Mouse (Mus musculus): ENCODE results near the gene 4930415O20Rik. TPM values are rescaled to one million over a fixed set of nuclear protein-coding genes. Genes with fewer than 3 reads are reported as not detected.

4930415O20Rik gene
- polyA plus RNA-seq (2015; fragmentation: Nextera tagmentation; extraction: Ambion mirVana), result 0.67 TPM in 1 of 2 replicates, not detected in the other

- no peak for ATAC-seq
- Histone ChIP-seq H3K36me3 (no peaks in the 10 kb centered on the region), H3K4me1 (replicated peaks) (peaks cover 15% of the 10 kb centered on the region), H3K9me3 (no peaks in the 10 kb centered on the region), H3K4me3 (replicated peaks) (no peak within 1 kb of the TSS), H3K4me2 (replicated peaks) (no peak within 1 kb of the TSS), H3K27ac (no peak within 1 kb of the TSS), H3K9ac (replicated peaks) (no peak within 1 kb of the TSS), H3K27me3 (no peaks in the 10 kb centered on the region)
- WGBS, result 86% methylated on average over 10 of the region's 10 CpGs
Observed at GRCm38 (mm10) chr15:98570873-98571538, at the start of gene 4930415O20Rik, which contains the start of gene Ccnt1. Gene 4930415O20Rik, plus strand, starts transcription at chr15:98571004. Gene Ccnt1, minus strand, starts transcription at chr15:98570923.

- Histone ChIP-seq H3K4me1 (replicated peaks) (0 out of 2 replicates have a peak, but pooled peaks cover 3% of the 10 kb centered on the region), H3K4me2 (replicated peaks) (no peak overlapping the region), H3K36me3 (peaks cover 78% of the 10 kb centered on the region), H3K9me3 (no peaks in the 10 kb centered on the region), H3K27me3 (no peaks in the 10 kb centered on the region), H3K27ac (no peak overlapping the region), H3K9ac (replicated peaks) (no peak overlapping the region), H3K4me3 (replicated peaks) (no peak overlapping the region)
- 95% methylated on average over 3 of the region's 3 CpGs for WGBS
- no peak for ATAC-seq
Observed at GRCm38 (mm10) chr15:98521245-98521644, 49.6 kb upstream of the 4930415O20Rik start.

GRCm38 (mm10) chr15:98526057-98526456 is 44.7 kb upstream of the 4930415O20Rik start:
- Histone ChIP-seq H3K4me3 (replicated peaks) (no peak overlapping the region), H3K36me3 (peaks cover 89% of the 10 kb centered on the region), H3K4me1 (replicated peaks) (peaks cover 6% of the 10 kb centered on the region), H3K27ac (no peak overlapping the region), H3K27me3 (no peaks in the 10 kb centered on the region), H3K4me2 (replicated peaks) (no peak overlapping the region), H3K9ac (replicated peaks) (no peak overlapping the region), H3K9me3 (no peaks in the 10 kb centered on the region)
- WGBS, result 77% methylated on average over 5 of the region's 5 CpGs
- ATAC-seq, result no peak

GRCm38 (mm10) chr15:98527056-98527771 is 43.6 kb upstream of the 4930415O20Rik start:
- Histone ChIP-seq H3K27ac (no peak overlapping the region), H3K27me3 (no peaks in the 10 kb centered on the region), H3K9ac (replicated peaks) (no peak overlapping the region), H3K4me1 (replicated peaks) (peaks cover 15% of the 10 kb centered on the region), H3K4me3 (replicated peaks) (no peak overlapping the region), H3K4me2 (replicated peaks) (no peak overlapping the region), H3K9me3 (no peaks in the 10 kb centered on the region), H3K36me3 (peaks cover 86% of the 10 kb centered on the region)
- ATAC-seq, result no peak
- 97% methylated on average over 5 of the region's 5 CpGs for WGBS

- H3K36me3 ChIP-seq, result peaks cover 77% of the 10 kb centered on the region
- H3K4me3 ChIP-seq (replicated peaks), result no peak overlapping the region
- ATAC-seq, result no peak
- no peaks in the 10 kb centered on the region for H3K9me3 ChIP-seq
- H3K27me3 ChIP-seq, result no peaks in the 10 kb centered on the region
- H3K9ac ChIP-seq (replicated peaks), result no peak overlapping the region
- no peak overlapping the region for H3K27ac ChIP-seq
- H3K4me2 ChIP-seq (replicated peaks), result no peak overlapping the region
- H3K4me1 ChIP-seq (replicated peaks), result peaks cover 22% of the 10 kb centered on the region
- 90% methylated on average over 5 of the region's 5 CpGs for WGBS
Observed at GRCm38 (mm10) chr15:98528066-98528563, 42.7 kb upstream of the 4930415O20Rik start.

GRCm38 (mm10) chr15:98532281-98532680 is 38.5 kb upstream of the 4930415O20Rik start:
- 42% methylated on average over 5 of the region's 5 CpGs for WGBS
- no peak for ATAC-seq

GRCm38 (mm10) chr15:98533035-98533531 is 37.7 kb upstream of the 4930415O20Rik start:
- H3K27me3 ChIP-seq, result no peaks in the 10 kb centered on the region
- peaks cover 22% of the 10 kb centered on the region for H3K4me1 ChIP-seq (replicated peaks)
- ATAC-seq, result no peak
- H3K36me3 ChIP-seq, result peaks cover 33% of the 10 kb centered on the region
- under 1% methylated on average over 18 of the region's 18 CpGs for WGBS
- peak overlapping the region; percentile 92 for H3K9ac ChIP-seq (replicated peaks)
- peak overlapping the region; percentile 86 for H3K4me3 ChIP-seq (replicated peaks)
- H3K27ac ChIP-seq, result peak overlapping the region; percentile 99; the same call in 1 of the 2 replicates
- H3K4me2 ChIP-seq (replicated peaks), result peak overlapping the region; percentile 88
- no peaks in the 10 kb centered on the region for H3K9me3 ChIP-seq

More at GRCm38 (mm10) chr15:98532281-98532680, 38.5 kb upstream of the 4930415O20Rik start:
- H3K4me2 ChIP-seq (replicated peaks), result peak overlapping the region; percentile 88
- H3K27me3 ChIP-seq, result no peaks in the 10 kb centered on the region
- peak overlapping the region; percentile 86 for H3K4me3 ChIP-seq (replicated peaks)
- no peaks in the 10 kb centered on the region for H3K9me3 ChIP-seq
- H3K4me1 ChIP-seq (replicated peaks), result peaks cover 22% of the 10 kb centered on the region
- no peak overlapping the region for H3K27ac ChIP-seq
- peak overlapping the region; percentile 92 for H3K9ac ChIP-seq (replicated peaks)
- H3K36me3 ChIP-seq, result peaks cover 41% of the 10 kb centered on the region

- Histone ChIP-seq H3K4me2 (replicated peaks) (peak within 1 kb of the TSS; percentile 88), H3K4me3 (replicated peaks) (peak within 1 kb of the TSS; percentile 86), H3K27me3 (no peaks in the 10 kb centered on the region), H3K9ac (replicated peaks) (peak within 1 kb of the TSS; percentile 92), H3K9me3 (no peaks in the 10 kb centered on the region), H3K4me1 (replicated peaks) (peaks cover 22% of the 10 kb centered on the region), H3K27ac (peak within 1 kb of the TSS; percentile 99), H3K36me3 (peaks cover 27% of the 10 kb centered on the region)
- ATAC-seq, result peak; percentile 100
- under 1% methylated on average over 69 of the region's 70 CpGs for WGBS
Observed at GRCm38 (mm10) chr15:98533881-98534627, 36.8 kb upstream of the 4930415O20Rik start, which contains the start of gene Kansl2. Gene Kansl2, minus strand, starts transcription at chr15:98534264.

- H3K4me1 ChIP-seq (replicated peaks), result peaks cover 21% of the 10 kb centered on the region
- H3K4me3 ChIP-seq (replicated peaks), result no peak overlapping the region
- no peaks in the 10 kb centered on the region for H3K27me3 ChIP-seq
- H3K4me2 ChIP-seq (replicated peaks), result no peak overlapping the region
- H3K9ac ChIP-seq (replicated peaks), result no peak overlapping the region
- peaks cover 19% of the 10 kb centered on the region for H3K36me3 ChIP-seq
- no peak overlapping the region for H3K27ac ChIP-seq
- no peaks in the 10 kb centered on the region for H3K9me3 ChIP-seq
- ATAC-seq, result no peak
- WGBS, result 87% methylated on average over 4 of the region's 4 CpGs
Observed at GRCm38 (mm10) chr15:98535921-98536320, 34.9 kb upstream of the 4930415O20Rik start.

- H3K27ac ChIP-seq, result no peak overlapping the region
- H3K4me2 ChIP-seq (replicated peaks), result no peak overlapping the region
- no peaks in the 10 kb centered on the region for H3K9me3 ChIP-seq
- no peak for ATAC-seq
- H3K36me3 ChIP-seq, result peaks cover 17% of the 10 kb centered on the region
- no peak overlapping the region for H3K4me3 ChIP-seq (replicated peaks)
- WGBS, result 90% methylated on average over 8 of the region's 8 CpGs
- H3K27me3 ChIP-seq, result no peaks in the 10 kb centered on the region
- H3K9ac ChIP-seq (replicated peaks), result no peak overlapping the region
- peaks cover 10% of the 10 kb centered on the region for H3K4me1 ChIP-seq (replicated peaks)
Observed at GRCm38 (mm10) chr15:98536828-98537510, 33.8 kb upstream of the 4930415O20Rik start.

- no peak overlapping the region for H3K4me2 ChIP-seq (replicated peaks)
- no peak overlapping the region for H3K9ac ChIP-seq (replicated peaks)
- H3K4me3 ChIP-seq (replicated peaks), result no peak overlapping the region
- peaks cover 25% of the 10 kb centered on the region for H3K36me3 ChIP-seq
- no peak overlapping the region for H3K27ac ChIP-seq
- no peak for ATAC-seq
- WGBS, result 75% methylated on average over 4 of the region's 4 CpGs
- peaks cover under 1% of the 10 kb centered on the region; the same call in 1 of the 2 replicates for H3K4me1 ChIP-seq (replicated peaks)
- H3K27me3 ChIP-seq, result no peaks in the 10 kb centered on the region
- no peaks in the 10 kb centered on the region for H3K9me3 ChIP-seq
Observed at GRCm38 (mm10) chr15:98537923-98538322, 32.9 kb upstream of the 4930415O20Rik start.
